Mouse (Mus musculus) CH12.LX (cell line): Measurements from ENCODE around the gene Sez6l2. TPM values are rescaled to one million over a fixed set of nuclear protein-coding genes. Genes with fewer than 3 reads are reported as not detected.

Experiments used
- DNase-seq: peaks from one replicate; pipeline ENCODE4 v3.0.0-alpha.2; 2013; ENCODE audit errors: extremely low read depth
- H3K27ac ChIP-seq: 2 replicates; pipeline ENCODE4 v1.5.1; 2012; ENCODE audit warnings: low read depth, mild to moderate bottlenecking, control low read depth, moderate library complexity; ENCODE audit not compliant: insufficient read depth
- H3K27me3 ChIP-seq: replicated peaks from 2 replicates; pipeline ENCODE3; 2012; ENCODE audit warnings: inconsistent platforms
- H3K36me3 ChIP-seq, 2 experiments: replicated peaks in 1 of 2; 2 replicates each; pipeline versions ENCODE3 to v1.6.1; 2012; ENCODE audit warnings: inconsistent platforms in 1 of 2, low read length in 1 of 2, mild to moderate bottlenecking in 1 of 2, mixed read lengths in 1 of 2, moderate library complexity in 1 of 2; ENCODE audit not compliant: control insufficient read depth in 1 of 2, insufficient read depth in 1 of 2
- H3K4me1 ChIP-seq, 2 experiments: 2 replicates each; pipeline ENCODE4 v1.6.1; 2012; ENCODE audit warnings: inconsistent platforms in 1 of 2, moderate library complexity in 1 of 2; ENCODE audit not compliant: insufficient read depth in 2 of 2, control insufficient read depth in 1 of 2
- H3K4me2 ChIP-seq: 2 replicates; pipeline ENCODE4 v1.6.1; 2012; ENCODE audit warnings: low read depth, mild to moderate bottlenecking, control low read depth; ENCODE audit not compliant: poor library complexity, insufficient read depth, severe bottlenecking
- H3K4me3 ChIP-seq, 3 experiments: fragments of 150-350 bp in 1 of 3; sonication (generic) in 1 of 3; replicated peaks in 1 of 3; 2 replicates each; pipeline versions ENCODE3 to v1.5.1; 2011 to 2012; ENCODE audit warnings: low read depth in 2 of 3, low read length in 2 of 3, mild to moderate bottlenecking in 2 of 3, moderate library complexity in 2 of 3, control low read depth in 1 of 3, improper control_type of control experiment in 1 of 3, inconsistent platforms in 1 of 3, mixed read lengths in 1 of 3; ENCODE audit not compliant: poor library complexity in 1 of 3
- H3K79me2 ChIP-seq: replicated peaks from 2 replicates; pipeline ENCODE4 v1.6.1; 2012; ENCODE audit warnings: mild to moderate bottlenecking, moderate library complexity; ENCODE audit not compliant: control insufficient read depth, poor library complexity, insufficient read depth, severe bottlenecking; ENCODE audit errors: extremely low read depth
- H3K9ac ChIP-seq: 2 replicates; pipeline ENCODE4 v1.6.1; 2012; ENCODE audit warnings: low read depth, mild to moderate bottlenecking, control low read depth, moderate library complexity; ENCODE audit not compliant: insufficient read depth
- H3K9me3 ChIP-seq: replicated peaks from 2 replicates; pipeline ENCODE3; 2012; ENCODE audit warnings: low read length, inconsistent platforms, mixed read lengths
- BHLHE40 ChIP-seq: IDR thresholded peaks from 2 replicates; pipeline ENCODE4 v1.6.1; 2011; ENCODE audit warnings: mild to moderate bottlenecking, low read depth, low read length, improper control_type of control experiment
- CHD1 ChIP-seq: IDR thresholded peaks from 2 replicates; pipeline ENCODE4 v1.6.1; 2012; ENCODE audit warnings: low read depth, low read length, improper control_type of control experiment, inconsistent platforms
- CHD2 ChIP-seq: IDR thresholded peaks from 2 replicates; pipeline ENCODE4 v1.6.1; 2011; ENCODE audit warnings: low read length, improper control_type of control experiment
- CTCF ChIP-seq, 2 experiments: IDR thresholded peaks in 1 of 2; conservative IDR thresholded peaks in 1 of 2; 2 replicates each; pipeline ENCODE4 v1.5.1; 2011 to 2012; ENCODE audit warnings: low read depth in 2 of 2, low read length in 2 of 2, improper control_type of control experiment in 1 of 2, inconsistent platforms in 1 of 2, mild to moderate bottlenecking in 1 of 2, moderate library complexity in 1 of 2
- ELF1 ChIP-seq: IDR thresholded peaks from 2 replicates; pipeline ENCODE4 v1.6.1; 2014; ENCODE audit warnings: low read depth, mild to moderate bottlenecking, inconsistent platforms, low read length, improper control_type of control experiment
- EP300 ChIP-seq: IDR thresholded peaks from 2 replicates; pipeline ENCODE4 v1.6.1; 2011; ENCODE audit warnings: low read length, improper control_type of control experiment
- ETS1 ChIP-seq: conservative IDR thresholded peaks from 2 replicates; pipeline ENCODE4 v1.6.1; 2012; ENCODE audit warnings: low read depth, mild to moderate bottlenecking, inconsistent platforms, low read length, improper control_type of control experiment, moderate library complexity
- GABPA ChIP-seq: IDR thresholded peaks from 2 replicates; pipeline ENCODE4 v1.6.1; 2012; ENCODE audit warnings: low read depth, low read length, improper control_type of control experiment, inconsistent platforms; ENCODE audit not compliant: insufficient replicate concordance
- HCFC1 ChIP-seq: IDR thresholded peaks from 2 replicates; pipeline ENCODE4 v1.6.1; 2012; ENCODE audit warnings: low read depth, mild to moderate bottlenecking, inconsistent platforms, low read length, improper control_type of control experiment
- IRF4 ChIP-seq: IDR thresholded peaks from 2 replicates; pipeline ENCODE4 v1.6.1; 2014; ENCODE audit warnings: low read depth, mild to moderate bottlenecking, inconsistent platforms, low read length, improper control_type of control experiment
- JUND ChIP-seq: conservative IDR thresholded peaks from 2 replicates; pipeline ENCODE4 v1.6.1; 2011; ENCODE audit warnings: low read depth, low read length, improper control_type of control experiment
- KAT2A ChIP-seq: IDR thresholded peaks from 2 replicates; pipeline ENCODE4 v1.6.1; 2012; ENCODE audit warnings: low read length, improper control_type of control experiment, inconsistent platforms; ENCODE audit not compliant: insufficient replicate concordance
- MAFK ChIP-seq: IDR thresholded peaks from 2 replicates; pipeline ENCODE4 v1.6.1; 2011; ENCODE audit warnings: low read length, improper control_type of control experiment; ENCODE audit not compliant: insufficient replicate concordance
- MAX ChIP-seq: IDR thresholded peaks from 2 replicates; pipeline ENCODE4 v1.6.1; 2011; ENCODE audit warnings: low read length, improper control_type of control experiment
- MEF2A ChIP-seq: IDR thresholded peaks from 2 replicates; pipeline ENCODE4 v1.6.1; 2014; ENCODE audit warnings: low read depth, mild to moderate bottlenecking, inconsistent platforms, low read length, improper control_type of control experiment, borderline replicate concordance
- MXI1 ChIP-seq: IDR thresholded peaks from 2 replicates; pipeline ENCODE4 v1.6.1; 2011; ENCODE audit warnings: mild to moderate bottlenecking, low read depth, low read length, improper control_type of control experiment
- MYC ChIP-seq: IDR thresholded peaks from 2 replicates; pipeline ENCODE4 v1.6.1; 2011; ENCODE audit warnings: low read depth, mild to moderate bottlenecking, improper control_type of control experiment, low read length
- NRF1 ChIP-seq: IDR thresholded peaks from 2 replicates; pipeline ENCODE4 v1.6.1; 2014; ENCODE audit warnings: low read depth, mild to moderate bottlenecking, inconsistent platforms, low read length, improper control_type of control experiment, moderate library complexity
- PAX5 ChIP-seq: IDR thresholded peaks from 2 replicates; pipeline ENCODE4 v1.6.1; 2012; ENCODE audit warnings: low read length, inconsistent platforms, mixed read lengths
- POLR2A ChIP-seq: IDR thresholded peaks from 2 replicates; pipeline ENCODE4 v1.6.1; 2011; ENCODE audit warnings: low read depth, mild to moderate bottlenecking, improper control_type of control experiment, low read length
- POLR2AphosphoS2 ChIP-seq: IDR thresholded peaks from 2 replicates; pipeline ENCODE4 v1.6.1; 2011; ENCODE audit warnings: low read depth, low read length, improper control_type of control experiment
- RAD21 ChIP-seq: IDR thresholded peaks from 2 replicates; pipeline ENCODE4 v1.6.1; 2011; ENCODE audit warnings: low read depth, mild to moderate bottlenecking, low read length, improper control_type of control experiment, moderate library complexity
- RCOR1 ChIP-seq: conservative IDR thresholded peaks from 2 replicates; pipeline ENCODE4 v1.6.1; 2012; ENCODE audit warnings: low read depth, mild to moderate bottlenecking, inconsistent platforms, low read length, improper control_type of control experiment
- SIN3A ChIP-seq: IDR thresholded peaks from 2 replicates; pipeline ENCODE4 v1.6.1; 2012; ENCODE audit warnings: low read length, improper control_type of control experiment, inconsistent platforms
- SMC3 ChIP-seq: IDR thresholded peaks from 2 replicates; pipeline ENCODE4 v1.6.1; 2011; ENCODE audit warnings: low read depth, low read length, improper control_type of control experiment
- TBP ChIP-seq: conservative IDR thresholded peaks from 2 replicates; pipeline ENCODE4 v1.6.1; 2011; ENCODE audit warnings: low read depth, low read length, improper control_type of control experiment
- TCF12 ChIP-seq: IDR thresholded peaks from 2 replicates; pipeline ENCODE4 v1.6.1; 2014; ENCODE audit warnings: low read depth, mild to moderate bottlenecking, inconsistent platforms, low read length, improper control_type of control experiment
- UBTF ChIP-seq: IDR thresholded peaks from 2 replicates; pipeline ENCODE4 v1.6.1; 2012; ENCODE audit warnings: low read depth, mild to moderate bottlenecking, inconsistent platforms, low read length, improper control_type of control experiment, moderate library complexity
- USF1 ChIP-seq: IDR thresholded peaks from 2 replicates; pipeline ENCODE4 v1.6.1; 2014; ENCODE audit warnings: low read depth, mild to moderate bottlenecking, inconsistent platforms, low read length, improper control_type of control experiment
- ZC3H11A ChIP-seq: IDR thresholded peaks from 2 replicates; pipeline ENCODE4 v1.6.1; 2012; ENCODE audit warnings: low read depth, mild to moderate bottlenecking, inconsistent platforms, low read length, improper control_type of control experiment
- ZKSCAN1 ChIP-seq: IDR thresholded peaks from 2 replicates; pipeline ENCODE4 v1.6.1; 2012; ENCODE audit warnings: low read depth, inconsistent platforms, low read length, improper control_type of control experiment, borderline replicate concordance
- ZNF384 ChIP-seq: IDR thresholded peaks from 2 replicates; pipeline ENCODE4 v1.6.1; 2012; ENCODE audit warnings: low read depth, low read length, improper control_type of control experiment, inconsistent platforms
- dilution Hi-C: fragments of 300-500 bp; cut with MboI; formaldehyde crosslinking; loops from 2 replicates; pipeline ENCODE4 v1.14.3; 2020; ENCODE audit warnings: low sequenced_read_pairs; ENCODE audit not compliant: extremely low pct_unique_long_range_greater_than_20kb, extremely low pct_ligation_motif_present
- in situ Hi-C: fragments of 300-500 bp; cut with MboI; formaldehyde crosslinking; loops from 3 replicates; pipeline ENCODE4 v1.14.3; 2019; ENCODE audit warnings: low sequenced_read_pairs, low pct_ligation_motif_present, low pct_unique_long_range_greater_than_20kb, mixed read lengths
- polyA plus RNA-seq: library from polyadenylated mRNA; unstranded; fragments of >175 nt; gene quantifications from 2 replicates; pipeline ENCODE4 v1.2.1, GENCODE M21; 2012; ENCODE audit warnings: low read depth; ENCODE audit not compliant: insufficient read length
- total RNA-seq, 2 experiments: library from RNA; depleted of rRNA; stranded (reverse); fragments of 300-350 nt in 1 of 2; fragments of >200 nt in 1 of 2; gene quantifications; 2 replicates each; pipeline ENCODE4 v1.2.3; 2012 to 2014

Sez6l2 gene
- total and polyA plus RNA-seq, 3 experiments: 7.2 to 29.3 (median 9.9) TPM

GRCm38 (mm10) chr7:126941171-126941570, 9.2 kb upstream of the Sez6l2 start:
- H3K79me2 ChIP-seq: peaks cover 3% of the 10 kb centered on the region
- no peaks in the 10 kb centered on the region for H3K27me3 ChIP-seq
- H3K4me1 ChIP-seq: peaks cover 23 to 72% of the 10 kb centered on the region in 2 experiments
- peaks cover 8% of the 10 kb centered on the region for H3K9me3 ChIP-seq
- peaks cover 23 to 73% of the 10 kb centered on the region in 2 experiments for H3K36me3 ChIP-seq
- H3K27ac ChIP-seq: peak overlapping the region; percentile 95
- H3K4me2 ChIP-seq: peak overlapping the region; percentile 81
- peak overlapping the region in 1 of 3 experiments; percentile 29 for H3K4me3 ChIP-seq
- in situ Hi-C loops (no loop called here), dilution Hi-C loops (no loop called here)
- 0 out of 2 replicates have a peak, but pooled peaks have one; percentile 22 for TF ChIP-seq TCF12
- TF ChIP-seq TBP: no peak
- TF ChIP-seq EP300: 0 out of 2 replicates have a peak, but pooled peaks have one; percentile 41
- TF ChIP-seq RAD21: no peak
- peak; percentile 25 for TF ChIP-seq ETS1
- TF ChIP-seq MAX: no peak
- 0 out of 2 replicates have a peak, but pooled peaks have one; percentile 4 for TF ChIP-seq SIN3A
- TF ChIP-seq IRF4: 0 out of 2 replicates have a peak, but pooled peaks have one; percentile 32
- 0 out of 2 replicates have a peak, but pooled peaks have one; percentile 9 for TF ChIP-seq BHLHE40
- no peak overlapping the region for H3K9ac ChIP-seq
- DNase-seq: peak; percentile 42

- peak overlapping the region; percentile 39 to 54 (median 53) for H3K4me3 ChIP-seq
- H3K27me3 ChIP-seq: no peaks in the 10 kb centered on the region
- H3K4me2 ChIP-seq: peak overlapping the region; percentile 81
- peaks cover 8% of the 10 kb centered on the region for H3K9me3 ChIP-seq
- H3K27ac ChIP-seq: peak overlapping the region; percentile 95
- in situ Hi-C loops (no loop called here), dilution Hi-C loops (no loop called here)
- peak; percentile 85 for DNase-seq
- H3K79me2 ChIP-seq: peaks cover 3% of the 10 kb centered on the region
- peaks cover 23 to 76% of the 10 kb centered on the region in 2 experiments for H3K4me1 ChIP-seq
- H3K36me3 ChIP-seq: peaks cover 22 to 73% of the 10 kb centered on the region in 2 experiments
- peak overlapping the region; percentile 72; the same call in 1 of the 2 replicates for H3K9ac ChIP-seq
- no peak for TF ChIP-seq CHD1
- no peak for TF ChIP-seq UBTF
- no peak for TF ChIP-seq ELF1
- TF ChIP-seq GABPA: no peak
- no peak for TF ChIP-seq MYC
- no peak for TF ChIP-seq ZC3H11A
- TF ChIP-seq ZKSCAN1: no peak
- 0 out of 2 replicates have a peak, but pooled peaks have one; percentile 33 for TF ChIP-seq POLR2AphosphoS2
- 0 out of 2 replicates have a peak, but pooled peaks have one; percentile 40 for TF ChIP-seq MAFK
- TF ChIP-seq CHD2: peak; percentile 60; the same call in 1 of the 2 replicates
- 0 out of 2 replicates have a peak, but pooled peaks have one; percentile 41 for TF ChIP-seq MAX
- TF ChIP-seq RCOR1: peak; percentile 43; the same call in 1 of the 2 replicates
- TF ChIP-seq EP300: peak; percentile 76
- peak; percentile 64; the same call in 1 of the 2 replicates for TF ChIP-seq MEF2A
- TF ChIP-seq PAX5: no peak
- no peak for TF ChIP-seq CTCF (conservative IDR thresholded peaks at IDR 0.05 in 1 of 2, IDR thresholded peaks at IDR 0.05 in 1 of 2; ENCODE audit: low read depth in 2 of 2, low read length in 2 of 2)
- no peak for TF ChIP-seq ZNF384
- peak; percentile 80 for TF ChIP-seq ETS1
- TF ChIP-seq MXI1: peak; percentile 36; the same call in 1 of the 2 replicates
- no peak for TF ChIP-seq NRF1
- TF ChIP-seq RAD21: no peak; the same call in none of the 2 replicates
- no peak for TF ChIP-seq KAT2A
- no peak for TF ChIP-seq SMC3
- TF ChIP-seq TCF12: peak; percentile 73; the same call in 1 of the 2 replicates
- peak; percentile 96 for TF ChIP-seq BHLHE40
- peak; percentile 68 for TF ChIP-seq POLR2A
- TF ChIP-seq USF1: no peak
- TF ChIP-seq JUND: no peak
- TF ChIP-seq HCFC1: no peak; the same call in 1 of the 2 replicates
These were observed 8.6 kb upstream of the Sez6l2 start for GRCm38 (mm10) chr7:126941801-126942200.
